Mouse (Mus musculus) liver, postnatal 0 days (tissue): ENCODE measurements at regions not wholly inside any gene's neighbourhood (a gene's known extent, or its start where the extent isn't known, plus 50 kb on each side); places are given as distances from the start of the nearest gene placed in this dataset.
"Not testable (repeated sequence)": the region's sequence is repeated elsewhere in the genome, so short reads cannot be mapped to it uniquely, and the experiment has no call there.

Experiments used
- CTCF ChIP-seq: sonication (generic); IDR thresholded peaks from 2 replicates; pipeline ENCODE4 v1.5.1; 2016; ENCODE audit warnings: antibody characterized with exemption, low read depth
- EP300 ChIP-seq: IDR thresholded peaks from 2 replicates; pipeline ENCODE4 v1.6.1; 2016; ENCODE audit warnings: antibody characterized with exemption, low read depth, mild to moderate bottlenecking

GRCm38 (mm10) chr6:41137401-41137777 is 102.1 kb upstream of the 2210010C04Rik start:
- not testable (repeated sequence) for TF ChIP-seq CTCF, EP300
